Mouse (Mus musculus): ENCODE results near the gene Ctf1. TPM values are rescaled to one million over a fixed set of nuclear protein-coding genes. Genes with fewer than 3 reads are reported as not detected.

The Ctf1 gene
- total RNA-seq, 1 experiment: 3.0 TPM

DNA sequence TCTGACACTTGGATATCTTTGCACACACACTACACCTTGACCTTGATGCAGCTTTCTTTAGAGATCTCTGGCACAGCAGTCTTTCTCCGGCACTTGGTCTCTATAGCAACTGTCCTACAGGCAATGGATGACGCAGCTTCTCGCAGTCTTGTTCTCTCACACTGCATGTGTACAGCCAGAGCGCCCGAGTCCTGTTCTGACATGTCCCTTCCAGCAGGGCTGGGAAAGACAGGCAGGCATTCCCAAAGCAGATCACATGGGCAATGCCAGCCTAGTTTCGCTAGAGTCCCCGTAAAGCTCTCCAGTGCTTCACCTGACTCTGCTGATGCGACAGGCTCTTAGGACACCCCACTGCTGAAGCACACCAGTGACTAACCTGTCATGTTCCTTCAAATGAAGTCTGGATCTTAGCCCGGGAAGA, 37.1 kb upstream of the Ctf1 start:
- Histone ChIP-seq H3K4me3 (ENCODE audit: insufficient read depth in 1 of 2, low read depth in 1 of 2, low read length in 2 of 2, poor library complexity in 1 of 2, severe bottlenecking in 1 of 2) (no peak overlapping the region), H3K36me3 (ENCODE audit: control insufficient read depth, insufficient read depth, low read length, poor library complexity, severe bottlenecking) (no peaks in the 10 kb centered on the region), H3K9ac (ENCODE audit: insufficient read depth, low read depth, low read length, poor library complexity, severe bottlenecking) (no peak overlapping the region), H3K4me1 (ENCODE audit: control insufficient read depth in 2 of 2, insufficient read depth in 2 of 2, low read length in 2 of 2, poor library complexity in 1 of 2) (peaks cover 2 to 7% of the 10 kb centered on the region in 2 experiments; a peak in 2 of 4 replicates), H3K9me3 (ENCODE audit: control insufficient read depth, insufficient read depth, low read depth, low read length) (no peaks in the 10 kb centered on the region), H3K27ac (ENCODE audit: insufficient read depth, low read depth, low read length, poor library complexity, severe bottlenecking) (no peak overlapping the region)
- in situ Hi-C loops (cut with MboI; ENCODE audit: low sequenced_read_pairs in 2 of 2, unreplicated experiment in 2 of 2): no loop called here
- TF ChIP-seq HCFC1 (IDR thresholded peaks at IDR 0.05; ENCODE audit: borderline replicate concordance, insufficient read depth, low read length): no peak
- TF ChIP-seq ZNF384 (IDR thresholded peaks at IDR 0.05; ENCODE audit: low read depth, low read length): no peak
- TF ChIP-seq ZC3H11A (IDR thresholded peaks at IDR 0.05; ENCODE audit: borderline replicate concordance, low read depth, low read length): no peak
- TF ChIP-seq MAFK (IDR thresholded peaks at IDR 0.05; ENCODE audit: insufficient read depth, low read depth, low read length): no peak
- no peak for DNase-seq (ENCODE audit: low read depth, low spot score)

GRCm38 (mm10) chr7:127677077-127677476, 35.5 kb upstream of the Ctf1 start:
- H3K9ac ChIP-seq (ENCODE audit: insufficient read depth, low read depth, low read length, poor library complexity, severe bottlenecking): no peak overlapping the region
- H3K36me3 ChIP-seq (ENCODE audit: control insufficient read depth, insufficient read depth, low read length, poor library complexity, severe bottlenecking): no peaks in the 10 kb centered on the region
- H3K9me3 ChIP-seq (ENCODE audit: control insufficient read depth, insufficient read depth, low read depth, low read length): no peaks in the 10 kb centered on the region
- no peak overlapping the region for H3K4me3 ChIP-seq (ENCODE audit: insufficient read depth in 1 of 2, low read depth in 1 of 2, low read length in 2 of 2, poor library complexity in 1 of 2, severe bottlenecking in 1 of 2)
- peak; percentile 82 for DNase-seq (ENCODE audit: low read depth, low spot score)
- in situ Hi-C loops (cut with MboI; ENCODE audit: low sequenced_read_pairs in 2 of 2, unreplicated experiment in 2 of 2): no loop called here
- peaks cover 2 to 7% of the 10 kb centered on the region in 2 experiments; a peak in 2 of 4 replicates for H3K4me1 ChIP-seq (ENCODE audit: control insufficient read depth in 2 of 2, insufficient read depth in 2 of 2, low read length in 2 of 2, poor library complexity in 1 of 2)
- TF ChIP-seq HCFC1 (IDR thresholded peaks at IDR 0.05; ENCODE audit: borderline replicate concordance, insufficient read depth, low read length) (no peak), CHD2 (IDR thresholded peaks at IDR 0.05; ENCODE audit: low read depth, low read length) (no peak), ZC3H11A (IDR thresholded peaks at IDR 0.05; ENCODE audit: borderline replicate concordance, low read depth, low read length) (no peak), ZNF384 (IDR thresholded peaks at IDR 0.05; ENCODE audit: low read depth, low read length) (no peak), MAFK (IDR thresholded peaks at IDR 0.05; ENCODE audit: insufficient read depth, low read depth, low read length) (no peak)
- H3K27ac ChIP-seq (ENCODE audit: insufficient read depth, low read depth, low read length, poor library complexity, severe bottlenecking): no peak overlapping the region

DNA sequence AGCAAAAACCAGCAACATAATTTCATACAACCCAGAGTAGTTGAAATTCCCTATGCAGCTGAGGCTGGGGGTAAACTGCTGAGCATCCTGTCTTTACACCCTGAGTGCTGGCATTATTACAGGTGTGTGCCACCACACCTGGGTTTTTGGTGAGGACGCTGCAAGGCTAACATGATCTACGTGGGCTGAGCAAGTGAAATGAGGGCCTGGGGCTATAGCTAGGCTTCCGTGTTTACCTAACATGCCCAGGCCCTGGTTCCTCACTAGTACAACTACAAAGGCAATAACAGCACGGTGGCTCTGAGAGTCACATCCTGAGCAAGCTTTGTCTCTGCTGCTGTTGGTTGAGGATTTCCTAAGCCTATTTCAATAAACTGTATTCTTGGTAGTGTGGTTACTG, 34.9 kb upstream of the Ctf1 start:
- no peak for DNase-seq (ENCODE audit: low read depth, low spot score)
- no peaks in the 10 kb centered on the region for H3K9me3 ChIP-seq (ENCODE audit: control insufficient read depth, insufficient read depth, low read depth, low read length)
- no peak overlapping the region for H3K27ac ChIP-seq (ENCODE audit: insufficient read depth, low read depth, low read length, poor library complexity, severe bottlenecking)
- TF ChIP-seq HCFC1 (IDR thresholded peaks at IDR 0.05; ENCODE audit: borderline replicate concordance, insufficient read depth, low read length): no peak
- TF ChIP-seq ZC3H11A (IDR thresholded peaks at IDR 0.05; ENCODE audit: borderline replicate concordance, low read depth, low read length): no peak
- no peak for TF ChIP-seq CHD2 (IDR thresholded peaks at IDR 0.05; ENCODE audit: low read depth, low read length)
- TF ChIP-seq ZNF384 (IDR thresholded peaks at IDR 0.05; ENCODE audit: low read depth, low read length): no peak
- TF ChIP-seq MAFK (IDR thresholded peaks at IDR 0.05; ENCODE audit: insufficient read depth, low read depth, low read length): no peak
- H3K36me3 ChIP-seq (ENCODE audit: control insufficient read depth, insufficient read depth, low read length, poor library complexity, severe bottlenecking): no peaks in the 10 kb centered on the region
- H3K4me3 ChIP-seq (ENCODE audit: insufficient read depth in 1 of 2, low read depth in 1 of 2, low read length in 2 of 2, poor library complexity in 1 of 2, severe bottlenecking in 1 of 2): no peak overlapping the region
- in situ Hi-C loops (cut with MboI; ENCODE audit: low sequenced_read_pairs in 2 of 2, unreplicated experiment in 2 of 2): no loop called here
- H3K9ac ChIP-seq (ENCODE audit: insufficient read depth, low read depth, low read length, poor library complexity, severe bottlenecking): no peak overlapping the region
- H3K4me1 ChIP-seq (ENCODE audit: control insufficient read depth in 2 of 2, insufficient read depth in 2 of 2, low read length in 2 of 2, poor library complexity in 1 of 2): peaks cover 2 to 7% of the 10 kb centered on the region in 2 experiments; a peak in 2 of 4 replicates

DNA sequence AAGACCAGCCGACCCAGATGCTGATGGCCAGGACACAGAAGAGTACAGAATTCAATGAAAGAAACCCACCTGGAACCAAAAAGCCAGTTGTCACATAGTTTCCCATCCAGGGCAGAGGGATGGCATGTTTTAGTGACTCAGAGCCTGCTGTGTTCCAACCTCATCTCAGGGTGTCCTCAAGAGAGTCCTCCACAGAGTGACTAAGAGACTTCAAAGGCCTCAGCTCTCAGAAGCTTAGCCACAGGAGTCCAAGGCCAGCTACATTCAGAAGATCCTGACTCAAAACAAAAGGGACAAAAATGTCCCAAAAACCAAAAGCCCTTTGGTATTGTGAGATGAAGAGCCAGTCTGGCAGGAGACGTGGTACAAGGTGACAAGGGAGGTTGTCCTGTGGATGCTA, 33.7 kb upstream of the Ctf1 start:
- DNase-seq (ENCODE audit: low read depth, low spot score): no peak
- no peak overlapping the region for H3K27ac ChIP-seq (ENCODE audit: insufficient read depth, low read depth, low read length, poor library complexity, severe bottlenecking)
- TF ChIP-seq HCFC1 (IDR thresholded peaks at IDR 0.05; ENCODE audit: borderline replicate concordance, insufficient read depth, low read length) (no peak), MAFK (IDR thresholded peaks at IDR 0.05; ENCODE audit: insufficient read depth, low read depth, low read length) (no peak), ZC3H11A (IDR thresholded peaks at IDR 0.05; ENCODE audit: borderline replicate concordance, low read depth, low read length) (no peak), ZNF384 (IDR thresholded peaks at IDR 0.05; ENCODE audit: low read depth, low read length) (no peak), CHD2 (IDR thresholded peaks at IDR 0.05; ENCODE audit: low read depth, low read length) (no peak)
- no peak overlapping the region for H3K4me3 ChIP-seq (ENCODE audit: insufficient read depth in 1 of 2, low read depth in 1 of 2, low read length in 2 of 2, poor library complexity in 1 of 2, severe bottlenecking in 1 of 2)
- no peaks in the 10 kb centered on the region for H3K36me3 ChIP-seq (ENCODE audit: control insufficient read depth, insufficient read depth, low read length, poor library complexity, severe bottlenecking)
- in situ Hi-C loops (cut with MboI; ENCODE audit: low sequenced_read_pairs in 2 of 2, unreplicated experiment in 2 of 2): no loop called here
- H3K4me1 ChIP-seq (ENCODE audit: control insufficient read depth in 2 of 2, insufficient read depth in 2 of 2, low read length in 2 of 2, poor library complexity in 1 of 2): peaks cover 2 to 7% of the 10 kb centered on the region in 2 experiments; a peak in 2 of 4 replicates
- H3K9ac ChIP-seq (ENCODE audit: insufficient read depth, low read depth, low read length, poor library complexity, severe bottlenecking): no peak overlapping the region
- H3K9me3 ChIP-seq (ENCODE audit: control insufficient read depth, insufficient read depth, low read depth, low read length): no peaks in the 10 kb centered on the region

GRCm38 (mm10) chr7:127680541-127680940, 32.0 kb upstream of the Ctf1 start:
- DNase-seq (ENCODE audit: low read depth, low spot score): no peak
- Histone ChIP-seq H3K4me1 (ENCODE audit: control insufficient read depth in 2 of 2, insufficient read depth in 2 of 2, low read length in 2 of 2, poor library complexity in 1 of 2) (peaks cover 2 to 7% of the 10 kb centered on the region in 2 experiments; a peak in 2 of 4 replicates), H3K4me3 (ENCODE audit: insufficient read depth in 1 of 2, low read depth in 1 of 2, low read length in 2 of 2, poor library complexity in 1 of 2, severe bottlenecking in 1 of 2) (no peak overlapping the region), H3K27ac (ENCODE audit: insufficient read depth, low read depth, low read length, poor library complexity, severe bottlenecking) (no peak overlapping the region), H3K9me3 (ENCODE audit: control insufficient read depth, insufficient read depth, low read depth, low read length) (no peaks in the 10 kb centered on the region), H3K9ac (ENCODE audit: insufficient read depth, low read depth, low read length, poor library complexity, severe bottlenecking) (no peak overlapping the region), H3K36me3 (ENCODE audit: control insufficient read depth, insufficient read depth, low read length, poor library complexity, severe bottlenecking) (no peaks in the 10 kb centered on the region)
- no peak for TF ChIP-seq ZNF384 (IDR thresholded peaks at IDR 0.05; ENCODE audit: low read depth, low read length)
- TF ChIP-seq ZC3H11A (IDR thresholded peaks at IDR 0.05; ENCODE audit: borderline replicate concordance, low read depth, low read length): no peak
- no peak for TF ChIP-seq HCFC1 (IDR thresholded peaks at IDR 0.05; ENCODE audit: borderline replicate concordance, insufficient read depth, low read length)
- no peak for TF ChIP-seq MAFK (IDR thresholded peaks at IDR 0.05; ENCODE audit: insufficient read depth, low read depth, low read length)
- no peak for TF ChIP-seq CHD2 (IDR thresholded peaks at IDR 0.05; ENCODE audit: low read depth, low read length)
- in situ Hi-C loops (cut with MboI; ENCODE audit: low sequenced_read_pairs in 2 of 2, unreplicated experiment in 2 of 2): no loop called here
